Mouse (Mus musculus): ENCODE data around the gene Pfn1.

Gene Pfn1

DNA sequence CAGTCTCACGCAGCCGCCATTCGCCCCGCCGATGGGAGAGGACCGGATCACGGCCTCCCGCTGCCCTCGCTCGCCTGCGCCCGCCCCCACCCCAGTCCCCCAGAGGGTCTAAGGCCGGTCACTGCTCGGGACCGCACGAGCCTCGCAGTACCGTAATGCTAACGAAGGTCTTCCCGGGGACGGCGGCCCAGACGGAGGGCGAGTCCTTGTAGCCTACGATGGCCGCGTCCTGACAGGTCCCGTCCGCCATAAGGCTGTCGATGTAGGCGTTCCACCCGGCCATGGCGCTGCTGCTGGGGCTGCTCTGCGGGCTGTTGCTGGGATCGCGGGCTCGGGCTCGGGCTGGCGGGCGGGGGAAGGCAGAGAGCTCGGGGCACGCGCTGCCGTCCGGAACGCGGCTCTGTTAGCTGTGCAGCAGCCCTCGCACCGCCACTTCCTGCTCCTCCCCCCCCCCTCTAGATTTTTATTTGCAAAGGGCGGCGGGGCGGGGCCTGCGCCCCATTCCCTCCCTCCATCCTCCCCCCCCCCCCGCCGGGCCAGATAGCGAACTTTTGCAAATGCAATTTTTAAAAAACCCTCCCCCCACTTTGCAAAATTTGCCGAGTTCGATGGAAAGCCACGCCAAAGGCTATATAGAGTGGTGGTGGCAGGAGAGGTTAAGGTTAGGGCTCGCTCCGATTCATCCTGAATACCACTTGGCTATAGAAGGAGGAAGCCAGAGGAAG, at the start of gene Pfn1:
Gene Pfn1 (minus strand): TSS at position 447 of the 725 bp plus-strand sequence.
- peak; percentile 52 for DNase-seq (ENCODE audit: low spot score)

DNA sequence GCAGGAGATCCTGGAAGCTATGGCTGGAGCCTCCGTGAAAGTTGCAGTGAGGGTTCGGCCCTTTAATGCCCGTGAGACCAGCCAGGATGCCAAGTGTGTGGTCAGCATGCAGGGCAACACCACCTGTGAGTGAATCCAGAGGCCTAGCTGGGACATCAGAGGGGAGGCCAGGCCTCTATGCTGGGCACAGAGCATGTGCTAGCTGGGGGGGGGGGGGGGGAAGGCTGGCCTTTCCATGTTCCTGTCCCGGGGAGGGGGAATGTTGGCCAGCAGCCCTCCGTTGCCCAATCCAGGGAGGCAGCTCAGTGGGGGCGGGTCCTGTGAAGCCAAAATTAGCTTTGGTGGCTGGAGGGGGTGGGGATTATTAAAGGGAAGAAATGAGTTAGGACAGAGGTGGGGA, 48.3 kb upstream of the Pfn1 start:
- no peak for DNase-seq (ENCODE audit: low spot score)

DNA sequence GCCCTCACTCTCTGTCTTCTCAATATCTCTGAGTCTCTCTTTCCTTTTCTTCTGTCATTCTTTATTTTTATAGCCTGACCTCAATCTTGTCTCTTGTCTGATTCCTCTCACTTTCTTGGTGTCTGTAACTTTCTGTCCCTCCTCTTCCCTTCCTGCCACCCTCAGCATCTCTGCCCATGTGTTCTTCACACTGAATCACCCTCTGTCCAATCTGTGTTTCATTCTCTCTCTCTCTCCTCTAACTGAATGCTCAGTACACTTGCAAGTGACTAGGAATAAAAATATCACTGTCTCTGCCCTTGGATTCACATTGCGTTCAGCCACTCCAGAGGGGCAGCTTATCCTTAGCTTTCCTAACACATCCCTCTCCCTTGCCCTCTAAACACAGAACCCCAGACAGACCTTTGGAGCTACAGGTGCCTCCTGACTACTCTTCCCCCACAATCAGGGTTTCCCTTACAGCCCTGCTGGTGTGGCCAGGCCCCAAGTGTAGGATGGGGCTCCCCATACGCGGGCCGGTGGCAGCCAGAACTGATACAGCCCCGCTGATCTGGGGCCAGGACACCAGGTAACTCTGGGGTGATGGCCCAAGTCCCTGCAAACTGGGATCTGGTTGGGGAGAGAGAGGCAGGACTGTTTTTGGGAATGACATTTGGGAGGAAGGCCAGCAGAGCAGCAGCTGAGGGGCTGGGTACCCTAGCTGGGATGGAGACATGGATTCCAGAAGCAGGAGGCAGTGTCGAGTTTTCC, 47.7 kb upstream of the Pfn1 start:
- no peak for DNase-seq (ENCODE audit: low spot score)

GRCm38 (mm10) chr11:70701221-70701955, 46.9 kb upstream of the Pfn1 start:
- DNase-seq (ENCODE audit: low spot score) = no peak

GRCm38 (mm10) chr11:70700613-70701012, 46.2 kb upstream of the Pfn1 start:
- peak; percentile 61 for DNase-seq (ENCODE audit: low spot score)

DNA sequence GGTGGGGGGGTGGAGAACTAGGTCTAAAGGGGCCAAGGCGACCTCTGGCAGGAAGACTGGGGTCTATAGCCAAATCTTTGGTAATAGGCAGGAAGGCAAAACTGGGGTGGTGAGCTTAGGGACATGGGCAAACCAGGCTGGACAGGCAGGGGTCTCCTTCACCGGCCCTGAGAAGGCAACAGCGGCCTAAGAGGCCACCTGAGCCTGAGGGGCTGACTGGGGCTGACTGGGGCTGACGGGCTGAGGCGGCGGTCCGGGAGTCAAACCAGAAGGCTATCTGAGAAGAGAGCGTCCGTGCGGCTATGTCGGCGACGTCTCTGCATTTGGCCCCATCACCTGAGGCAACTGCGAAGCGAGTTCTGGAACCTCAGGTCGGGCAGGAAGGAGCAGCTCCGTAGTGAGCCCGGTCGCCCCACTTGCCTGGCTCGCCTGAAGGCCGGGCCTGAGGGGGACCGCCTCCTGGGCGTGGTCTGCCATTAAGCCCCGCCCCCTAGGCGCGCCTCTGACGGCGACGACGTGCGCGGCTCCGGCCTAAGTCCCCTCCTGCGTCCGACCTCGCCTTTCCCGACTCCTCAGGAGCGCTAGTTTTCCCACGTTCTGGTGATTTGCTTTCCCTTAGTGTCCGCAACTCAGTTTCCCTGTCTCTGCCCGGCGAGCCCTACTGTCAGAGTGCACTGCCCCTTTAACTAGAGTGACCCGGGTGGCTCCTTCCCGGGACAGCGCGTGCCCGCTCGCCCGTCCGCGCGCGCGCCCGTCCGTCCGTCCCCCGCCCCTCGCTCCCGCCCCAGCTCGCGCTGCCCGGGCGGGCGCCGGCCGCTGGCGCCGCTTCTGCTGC, 45.5 kb upstream of the Pfn1 start, which contains the start of the genes Inca1 and Kif1c:
Gene Inca1 (minus strand): TSS at position 434 of the 835 bp plus-strand sequence.
Gene Kif1c (plus strand): TSS at position 827 of the 835 bp plus-strand sequence.
- DNase-seq (ENCODE audit: low spot score) = peak; percentile 88

DNA sequence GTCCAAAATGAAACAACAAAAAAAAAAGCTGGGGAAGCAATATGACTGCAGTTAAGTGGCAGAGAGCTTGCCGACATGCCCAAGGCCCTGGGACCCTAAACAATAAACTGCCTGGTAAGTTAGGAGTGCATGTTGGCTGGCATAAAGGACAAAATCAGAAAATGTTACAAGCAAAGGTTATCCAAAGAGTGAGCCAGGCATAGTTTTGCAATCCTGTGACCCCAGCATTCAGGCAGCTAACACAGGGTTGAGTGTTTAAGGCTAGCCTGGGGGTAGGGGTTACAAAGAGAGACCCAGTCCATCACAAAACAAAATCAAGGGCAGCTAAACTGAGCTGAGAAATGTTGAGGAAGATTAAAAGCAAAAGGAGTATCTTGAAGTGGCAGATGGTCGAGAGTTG, 44.6 kb upstream of the Pfn1 start:
- no peak for DNase-seq (ENCODE audit: low spot score)

- no peak for DNase-seq (ENCODE audit: low spot score)
These were observed 42.9 kb upstream of the Pfn1 start for GRCm38 (mm10) chr11:70697376-70697775.

- no peak for DNase-seq (ENCODE audit: low spot score)
These were observed 39.1 kb upstream of the Pfn1 start for GRCm38 (mm10) chr11:70693504-70693903.

GRCm38 (mm10) chr11:70689578-70689977, 35.1 kb upstream of the Pfn1 start:
- no peak for DNase-seq (ENCODE audit: low spot score)

- no peak for DNase-seq (ENCODE audit: low spot score)
These were observed 33.9 kb upstream of the Pfn1 start for GRCm38 (mm10) chr11:70688372-70688771.

GRCm38 (mm10) chr11:70687601-70688199, 33.3 kb upstream of the Pfn1 start, which contains the start of gene Camta2:
Gene Camta2 (minus strand): TSS chr11:70688105.
- peak; percentile 75 for DNase-seq (ENCODE audit: low spot score)

DNA sequence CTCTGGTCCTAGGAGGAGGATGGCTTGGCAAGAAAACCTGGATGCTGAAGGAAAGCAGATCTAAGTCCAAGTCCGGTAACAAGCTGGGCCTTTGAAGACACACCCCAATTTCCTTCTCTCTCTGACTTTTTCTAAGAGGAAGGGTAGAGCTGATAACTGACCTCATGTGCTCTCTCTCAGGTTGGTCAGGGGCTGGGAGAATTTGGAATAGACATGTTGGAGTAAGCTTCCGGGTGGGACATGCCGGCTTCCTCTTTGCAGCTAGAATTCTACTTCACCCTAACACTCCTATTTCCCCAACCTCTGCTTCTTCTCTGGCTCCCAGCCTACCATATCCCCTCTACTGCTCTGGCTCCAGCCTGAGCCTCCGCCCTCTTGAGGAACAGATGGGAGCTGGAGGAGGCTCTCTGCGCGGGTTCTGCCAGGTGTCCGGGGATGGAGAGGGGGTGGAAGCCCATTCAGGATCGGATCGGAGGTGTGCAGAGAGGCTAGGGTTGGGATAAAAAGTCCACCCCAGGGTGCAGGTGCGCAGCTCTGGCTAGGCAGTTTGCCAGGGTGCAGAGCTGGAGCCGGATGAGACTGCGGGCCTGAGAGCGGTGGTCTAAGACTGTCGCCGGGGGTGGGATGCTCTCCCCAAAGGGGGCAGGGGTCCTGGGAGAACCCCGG, 32.6 kb upstream of the Pfn1 start:
- no peak for DNase-seq (ENCODE audit: low spot score)

DNA sequence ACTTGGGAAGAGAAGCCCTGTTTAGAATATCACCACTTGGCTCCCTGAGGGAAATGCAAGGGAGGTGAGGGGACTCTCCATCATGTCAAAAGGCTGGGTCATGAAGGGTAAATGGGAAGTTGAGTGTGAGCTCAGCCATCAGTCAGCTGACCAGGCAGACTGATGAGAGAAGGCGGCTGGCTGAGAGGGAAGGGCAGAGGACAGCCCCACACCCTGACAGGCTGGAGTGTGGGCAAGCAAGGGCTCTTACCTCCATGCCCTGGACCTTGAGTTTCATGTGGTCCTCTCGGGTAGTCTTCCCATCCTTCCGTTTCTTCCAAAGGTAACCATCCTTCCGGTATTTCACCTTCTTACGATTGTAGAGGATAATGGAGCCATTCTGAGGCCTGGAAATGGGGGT, 29.2 kb upstream of the Pfn1 start:
- no peak for DNase-seq (ENCODE audit: low spot score)

GRCm38 (mm10) chr11:70681897-70682581, 27.6 kb upstream of the Pfn1 start:
- no peak for DNase-seq (ENCODE audit: low spot score)

DNA sequence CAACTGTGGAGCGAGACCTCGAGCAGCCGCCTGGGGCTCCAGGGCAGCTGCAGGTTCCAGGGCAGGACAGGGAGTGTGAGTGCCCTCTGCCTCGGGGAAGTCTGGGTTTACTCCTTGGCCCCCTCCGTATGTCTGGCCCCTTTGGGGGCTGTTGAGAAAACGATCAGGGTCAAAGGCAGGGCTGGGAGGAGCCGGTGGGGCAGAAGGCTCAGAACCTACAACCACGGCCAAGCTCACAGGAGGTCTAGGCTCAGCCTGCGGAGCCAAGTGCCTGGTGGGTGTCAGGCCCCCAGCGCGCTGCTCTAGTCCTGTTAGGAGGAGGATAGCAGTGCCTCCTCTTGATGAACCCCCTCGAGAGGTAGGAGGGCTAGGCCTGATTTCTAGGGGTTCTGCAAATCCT, 26.7 kb upstream of the Pfn1 start:
- DNase-seq (ENCODE audit: low spot score) = no peak

GRCm38 (mm10) chr11:70679894-70680293, 25.4 kb upstream of the Pfn1 start:
- no peak for DNase-seq (ENCODE audit: low spot score)

DNA sequence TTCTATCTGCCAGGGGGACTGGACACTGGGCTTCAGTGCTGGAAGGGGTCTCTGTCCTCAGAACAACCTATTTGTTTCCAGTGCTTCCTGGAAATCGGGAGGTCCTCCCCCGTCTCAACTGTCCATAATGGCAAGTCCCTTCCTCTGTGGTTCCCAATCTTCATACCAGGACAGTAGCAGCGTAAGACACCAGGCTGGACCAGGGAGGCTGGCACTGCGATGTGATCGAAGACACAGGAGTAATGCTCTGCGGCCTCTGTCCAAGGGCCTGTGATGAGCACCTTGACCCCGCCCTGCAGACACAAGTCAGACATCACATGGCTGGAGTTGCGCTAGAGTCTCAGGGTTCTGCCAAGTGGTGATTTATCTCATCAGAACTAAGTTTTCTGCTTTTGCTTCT, 24.9 kb upstream of the Pfn1 start:
- DNase-seq (ENCODE audit: low spot score) = no peak

DNA sequence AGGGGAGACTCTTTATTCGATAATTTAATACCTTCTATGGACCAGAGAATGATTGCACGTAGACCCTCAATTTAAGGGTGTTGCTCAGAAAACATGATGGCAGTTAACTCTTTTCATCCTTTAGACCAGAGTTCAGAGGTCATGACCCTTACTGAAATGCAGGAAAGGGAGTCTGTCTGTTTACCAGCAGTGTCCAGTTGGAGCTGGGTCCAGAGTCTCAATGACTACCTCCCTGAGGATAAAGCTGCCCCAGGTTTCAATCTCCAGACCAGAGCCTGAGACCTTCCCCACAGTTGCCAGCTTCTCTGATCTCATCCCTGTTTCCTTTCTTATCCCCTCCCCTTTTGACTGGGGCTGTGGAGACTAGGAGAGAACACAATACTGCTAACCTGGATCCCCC, 24.1 kb upstream of the Pfn1 start:
- DNase-seq (ENCODE audit: low spot score) = no peak

- DNase-seq (ENCODE audit: low spot score) = no peak
These were observed 23.6 kb upstream of the Pfn1 start for GRCm38 (mm10) chr11:70678092-70678491.

All from ovary, adult 18-20 months (tissue).